Mouse (Mus musculus) stomach, embryonic 14.5 days (tissue): ENCODE data around the gene Itih3. TPM values are rescaled to one million over a fixed set of nuclear protein-coding genes. Genes with fewer than 3 reads are reported as not detected.

ENCODE experiments used
- ATAC-seq: fragments of 200-750 bp; cut with Nextera tagmentation; 2 replicates; pipeline ENCODE4 v1.8.0; 2017; ENCODE audit warnings: low read depth, moderate TSS enrichment; ENCODE audit not compliant: insufficient number of reproducible peaks, insufficient read depth, low FRiP score
- H3K27ac ChIP-seq: fragments of 300-500 bp; sonication (generic); 2 replicates; pipeline ENCODE4 v1.5.1; 2014; ENCODE audit warnings: mild to moderate bottlenecking, low read length, moderate library complexity, mixed read lengths
- H3K27me3 ChIP-seq: fragments of 300-500 bp; sonication (generic); 2 replicates; pipeline ENCODE4 v1.6.1; 2014; ENCODE audit warnings: low read length, control low read depth, mixed read lengths; ENCODE audit not compliant: control insufficient read depth, insufficient read depth
- H3K36me3 ChIP-seq: fragments of 300-500 bp; sonication (generic); 2 replicates; pipeline ENCODE4 v1.6.1; 2014; ENCODE audit warnings: mild to moderate bottlenecking, control low read depth, low read length, moderate library complexity, mixed read lengths; ENCODE audit not compliant: control insufficient read depth, insufficient read depth
- H3K4me1 ChIP-seq: fragments of 300-500 bp; sonication (generic); 2 replicates; pipeline ENCODE4 v1.6.1; 2014; ENCODE audit warnings: low read length, control low read depth, mixed read lengths; ENCODE audit not compliant: control insufficient read depth, insufficient read depth
- H3K4me2 ChIP-seq: fragments of 300-500 bp; sonication (generic); replicated peaks from 2 replicates; pipeline ENCODE4 v1.6.1; 2014; ENCODE audit warnings: low read depth, low read length, control low read depth
- H3K4me3 ChIP-seq: fragments of 300-500 bp; sonication (generic); 2 replicates; pipeline ENCODE4 v1.5.1; 2014; ENCODE audit warnings: low read depth, low read length, control low read depth
- H3K9ac ChIP-seq: fragments of 300-500 bp; sonication (generic); replicated peaks from 2 replicates; pipeline ENCODE4 v1.6.1; 2014; ENCODE audit warnings: low read depth, mild to moderate bottlenecking, control low read depth, low read length, moderate library complexity, mixed read lengths
- H3K9me3 ChIP-seq: fragments of 300-500 bp; sonication (generic); 2 replicates; pipeline ENCODE4 v1.6.1; 2016; ENCODE audit warnings: low read depth, low read length, control low read depth; ENCODE audit not compliant: control insufficient read depth
- WGBS: fragments of 180-500 bp; shearing (Covaris S2); extraction: QIAGEN DNeasy Blood & Tissue Kit; methylation state at CpG from one replicate; pipeline ENCODE4 v1.1.7; 2014; 5-methylcytosine and 5-hydroxymethylcytosine counted together
- polyA plus RNA-seq: library from polyadenylated mRNA; unstranded; fragments of >200 nt; fragmentation: Nextera tagmentation; extraction: Ambion mirVana; gene quantifications from 2 replicates; pipeline ENCODE4 v1.2.1, GENCODE M21; 2014

Gene Itih3
- 0.36 and 0.91 TPM in 2 replicates for polyA plus RNA-seq

DNA sequence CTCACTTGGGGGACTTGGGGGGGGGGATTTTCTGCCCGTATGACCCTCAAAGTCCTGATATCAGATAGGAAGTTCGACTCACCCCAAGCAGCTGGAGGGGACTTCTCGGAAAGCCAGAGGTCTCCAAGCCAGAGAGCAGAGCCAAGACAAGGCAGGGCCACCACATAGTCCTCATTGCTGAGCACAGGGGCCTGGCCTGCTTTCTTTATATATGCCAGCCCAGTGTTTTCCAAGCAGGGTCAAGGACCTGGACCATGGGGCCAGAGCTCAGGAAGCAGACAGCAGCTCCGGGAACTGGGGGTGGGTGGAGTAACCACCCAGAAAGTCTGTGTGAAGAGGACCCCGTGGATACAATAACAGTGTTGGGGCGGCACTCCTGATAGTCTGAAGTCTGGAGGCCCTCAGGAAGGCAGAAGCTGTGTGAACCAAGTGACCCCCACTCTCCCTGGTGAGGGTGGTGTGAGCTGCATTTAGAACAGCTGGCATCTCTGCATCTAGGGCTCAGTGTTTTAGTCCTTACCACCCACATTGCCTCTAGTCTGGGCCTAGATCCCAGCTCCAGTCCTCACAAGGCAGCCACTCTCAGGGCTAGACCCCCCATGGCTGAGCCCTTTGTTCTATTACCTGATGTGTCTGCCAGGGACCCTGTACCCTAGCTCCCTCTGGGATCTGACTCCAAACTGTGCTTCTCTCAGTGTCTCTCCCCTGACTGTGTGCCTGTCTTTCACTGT lies at the start of gene Itih3:
Gene Itih3 (minus strand): TSS at position 386 of the 731 bp plus-strand sequence.
- no peaks in the 10 kb centered on the region for H3K9me3 ChIP-seq
- no peaks in the 10 kb centered on the region for H3K36me3 ChIP-seq
- no peak within 1 kb of the TSS for H3K4me2 ChIP-seq
- ATAC-seq, result no peak
- H3K9ac ChIP-seq, result no peak within 1 kb of the TSS
- H3K27ac ChIP-seq, result no peak within 1 kb of the TSS
- no peaks in the 10 kb centered on the region for H3K4me1 ChIP-seq
- H3K4me3 ChIP-seq, result no peak within 1 kb of the TSS
- H3K27me3 ChIP-seq, result no peaks in the 10 kb centered on the region
- WGBS, result 60% methylated on average over 6 of the region's 6 CpGs

DNA sequence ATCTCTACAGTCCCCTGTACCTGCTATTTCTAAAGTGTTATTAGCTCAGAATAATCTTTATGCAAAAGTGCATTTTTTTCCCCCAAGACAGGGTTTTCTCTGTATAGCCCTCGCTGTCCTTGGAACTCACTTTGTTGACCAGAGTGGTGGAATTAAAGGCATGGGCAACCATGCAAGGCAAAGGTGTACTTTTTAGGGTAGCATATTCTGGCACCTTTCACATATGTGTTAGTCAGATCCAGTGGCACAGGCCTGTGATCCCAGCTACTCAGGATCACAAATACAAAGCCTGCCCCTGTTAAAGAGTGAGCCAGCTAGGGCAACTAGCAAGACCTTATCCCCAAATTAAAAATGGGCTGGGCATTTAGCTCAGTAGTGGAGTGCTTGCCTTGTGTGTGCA lies 36.8 kb upstream of the Itih3 start:
- Histone ChIP-seq H3K4me3 (no peak overlapping the region), H3K36me3 (peaks cover 8% of the 10 kb centered on the region; the same call in 1 of the 2 replicates), H3K9ac (no peak overlapping the region), H3K27me3 (no peaks in the 10 kb centered on the region), H3K4me2 (no peak overlapping the region), H3K27ac (no peak overlapping the region), H3K9me3 (no peaks in the 10 kb centered on the region), H3K4me1 (no peaks in the 10 kb centered on the region)
- 94% methylated on average over 1 of the region's 1 CpGs for WGBS
- no peak for ATAC-seq

DNA sequence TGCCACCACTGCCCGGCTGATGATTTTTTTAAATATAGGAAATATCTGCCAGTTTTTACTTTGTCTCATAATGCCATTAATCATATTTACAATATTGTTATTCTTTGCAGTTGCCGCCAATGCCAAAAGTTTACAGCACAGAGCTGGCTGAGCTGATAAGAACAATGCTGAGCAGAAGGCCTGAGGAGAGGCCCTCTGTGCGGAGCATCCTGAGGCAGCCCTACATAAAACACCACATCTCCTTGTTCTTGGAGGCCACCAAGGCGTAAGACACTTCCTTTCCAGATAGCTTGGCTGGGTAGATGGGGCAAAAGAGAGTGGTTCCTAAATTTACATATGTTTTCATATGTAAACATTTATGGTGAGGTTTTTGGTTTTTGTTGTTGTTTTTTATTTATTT lies 35.5 kb upstream of the Itih3 start:
- Histone ChIP-seq H3K4me1 (no peaks in the 10 kb centered on the region), H3K4me3 (no peak overlapping the region), H3K4me2 (no peak overlapping the region), H3K27me3 (no peaks in the 10 kb centered on the region), H3K9me3 (no peaks in the 10 kb centered on the region), H3K27ac (no peak overlapping the region), H3K36me3 (peaks cover 8% of the 10 kb centered on the region; the same call in 1 of the 2 replicates), H3K9ac (no peak overlapping the region)
- 90% methylated on average over 4 of the region's 4 CpGs for WGBS
- no peak for ATAC-seq

DNA sequence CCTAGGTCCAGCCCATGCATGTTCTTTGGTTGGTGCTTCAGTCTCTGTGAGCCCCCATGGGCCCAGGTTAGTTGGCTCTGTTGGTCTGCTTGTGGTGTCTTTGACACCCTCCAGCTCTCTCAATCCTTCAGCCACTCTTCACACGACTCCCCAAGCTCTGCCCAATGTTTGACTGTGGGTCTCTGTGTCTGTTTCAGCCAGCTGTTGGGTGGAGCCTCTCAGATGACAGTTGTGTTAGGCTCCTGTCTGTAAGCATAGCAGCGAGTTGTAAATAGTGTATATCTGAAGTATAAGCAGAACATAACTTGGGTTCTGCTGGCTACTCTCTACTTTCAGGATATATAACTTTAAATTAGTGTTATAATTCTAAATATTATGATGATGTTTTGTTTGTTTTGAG lies 35.0 kb upstream of the Itih3 start:
- no peak overlapping the region for H3K4me2 ChIP-seq
- no peaks in the 10 kb centered on the region for H3K27me3 ChIP-seq
- no peaks in the 10 kb centered on the region for H3K9me3 ChIP-seq
- H3K9ac ChIP-seq, result no peak overlapping the region
- H3K36me3 ChIP-seq, result peaks cover 8% of the 10 kb centered on the region; the same call in 1 of the 2 replicates
- 74% methylated on average over 2 of the region's 2 CpGs for WGBS
- no peak overlapping the region for H3K4me3 ChIP-seq
- ATAC-seq, result no peak
- no peaks in the 10 kb centered on the region for H3K4me1 ChIP-seq
- H3K27ac ChIP-seq, result no peak overlapping the region

DNA sequence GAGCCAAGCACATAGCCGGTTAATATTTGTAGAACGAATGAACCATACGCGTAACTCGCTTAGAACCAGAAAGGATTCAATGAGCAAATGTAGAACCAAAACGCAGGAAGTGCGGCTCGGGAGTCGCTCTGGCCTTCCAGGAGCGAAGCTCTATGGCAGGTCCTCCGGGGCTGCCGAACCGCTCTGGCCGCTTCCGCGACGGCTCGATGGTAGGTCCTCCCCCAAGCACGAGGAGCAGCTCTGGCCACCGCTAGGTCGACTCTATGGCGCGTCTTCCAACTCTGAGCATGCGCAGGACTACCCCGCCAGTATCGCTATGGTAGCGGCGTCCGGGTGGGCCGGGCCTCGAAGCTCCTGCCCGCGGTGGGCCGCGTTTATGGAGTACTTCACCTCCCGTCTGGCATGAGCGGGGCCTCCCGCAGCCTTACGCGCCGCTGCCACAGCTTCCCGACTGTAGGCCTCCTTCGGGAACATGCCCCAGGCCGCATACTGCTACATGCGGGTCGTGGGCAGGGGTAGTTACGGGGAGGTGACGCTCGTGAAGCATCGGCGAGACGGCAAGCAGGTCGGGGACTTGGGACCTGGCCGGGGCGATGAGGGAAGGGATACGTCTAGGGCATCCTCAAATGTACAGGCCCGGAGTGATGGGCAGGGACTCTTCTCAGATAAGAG lies 27.7 kb upstream of the Itih3 start, which contains the start of gene Nek4:
Gene Nek4 (plus strand): TSS at position 224 of the 672 bp plus-strand sequence.
- H3K27me3 ChIP-seq, result no peaks in the 10 kb centered on the region
- peak within 1 kb of the TSS; percentile 84 for H3K4me3 ChIP-seq
- peaks cover 3% of the 10 kb centered on the region; the same call in 1 of the 2 replicates for H3K4me1 ChIP-seq
- H3K4me2 ChIP-seq, result peak within 1 kb of the TSS; percentile 63
- peak within 1 kb of the TSS; percentile 84 for H3K9ac ChIP-seq
- peak within 1 kb of the TSS; percentile 4; the same call in 1 of the 2 replicates for H3K27ac ChIP-seq
- WGBS, result under 1% methylated on average over 57 of the region's 57 CpGs
- H3K36me3 ChIP-seq, result peaks cover 2% of the 10 kb centered on the region; the same call in 1 of the 2 replicates
- H3K9me3 ChIP-seq, result no peaks in the 10 kb centered on the region
- peak; percentile 99 for ATAC-seq

DNA sequence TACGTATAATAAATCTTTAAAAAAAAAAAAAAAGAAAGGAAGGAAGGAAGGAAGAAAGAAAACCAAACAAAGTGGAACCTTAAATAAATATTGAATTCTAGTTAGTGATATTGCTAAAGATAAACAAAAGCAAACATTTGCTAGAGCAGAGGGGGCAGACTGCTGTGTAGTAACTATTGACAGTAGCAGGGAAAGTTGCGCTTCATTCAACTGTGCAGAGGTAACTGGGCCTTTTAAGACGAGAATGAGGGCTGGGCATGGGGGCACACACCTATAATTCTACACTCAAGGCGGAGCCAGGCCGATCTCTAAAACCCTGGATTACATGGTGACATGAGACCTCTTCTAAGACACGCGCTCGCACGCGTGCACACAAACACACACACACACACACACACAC lies 26.4 kb upstream of the Itih3 start:
- Histone ChIP-seq H3K9me3 (no peaks in the 10 kb centered on the region), H3K4me2 (no peak overlapping the region), H3K4me1 (peaks cover 3% of the 10 kb centered on the region; the same call in 1 of the 2 replicates), H3K4me3 (no peak overlapping the region), H3K36me3 (no peaks in the 10 kb centered on the region), H3K9ac (no peak overlapping the region), H3K27me3 (no peaks in the 10 kb centered on the region), H3K27ac (no peak overlapping the region)
- ATAC-seq, result no peak
- WGBS, result 89% methylated on average over 10 of the region's 10 CpGs

DNA sequence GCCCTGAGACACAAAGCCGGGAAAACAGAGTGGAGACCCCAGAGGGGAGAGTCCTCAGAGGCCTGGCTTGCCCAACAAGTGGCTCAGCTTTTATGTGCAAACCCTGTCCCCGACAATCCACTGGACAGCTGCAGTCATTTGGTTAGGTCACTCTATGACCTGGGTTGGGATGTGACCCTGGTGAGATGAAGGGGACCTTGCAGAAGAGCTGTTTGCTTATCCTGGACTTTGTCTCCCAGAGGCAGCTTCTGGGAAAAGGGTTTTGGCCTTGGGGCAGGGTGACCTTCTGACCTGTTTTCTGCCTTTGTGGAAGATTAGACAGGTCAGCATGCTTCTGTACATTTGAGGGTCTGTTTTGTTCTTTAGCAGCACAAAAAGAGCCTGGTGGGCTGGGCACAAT lies 21.2 kb upstream of the Itih3 start:
- WGBS, result 88% methylated on average over 2 of the region's 2 CpGs
- no peak overlapping the region for H3K4me3 ChIP-seq
- no peak overlapping the region for H3K4me2 ChIP-seq
- no peaks in the 10 kb centered on the region for H3K27me3 ChIP-seq
- H3K27ac ChIP-seq, result no peak overlapping the region
- H3K9ac ChIP-seq, result no peak overlapping the region
- no peaks in the 10 kb centered on the region for H3K9me3 ChIP-seq
- no peak for ATAC-seq
- no peaks in the 10 kb centered on the region for H3K36me3 ChIP-seq
- no peaks in the 10 kb centered on the region for H3K4me1 ChIP-seq

DNA sequence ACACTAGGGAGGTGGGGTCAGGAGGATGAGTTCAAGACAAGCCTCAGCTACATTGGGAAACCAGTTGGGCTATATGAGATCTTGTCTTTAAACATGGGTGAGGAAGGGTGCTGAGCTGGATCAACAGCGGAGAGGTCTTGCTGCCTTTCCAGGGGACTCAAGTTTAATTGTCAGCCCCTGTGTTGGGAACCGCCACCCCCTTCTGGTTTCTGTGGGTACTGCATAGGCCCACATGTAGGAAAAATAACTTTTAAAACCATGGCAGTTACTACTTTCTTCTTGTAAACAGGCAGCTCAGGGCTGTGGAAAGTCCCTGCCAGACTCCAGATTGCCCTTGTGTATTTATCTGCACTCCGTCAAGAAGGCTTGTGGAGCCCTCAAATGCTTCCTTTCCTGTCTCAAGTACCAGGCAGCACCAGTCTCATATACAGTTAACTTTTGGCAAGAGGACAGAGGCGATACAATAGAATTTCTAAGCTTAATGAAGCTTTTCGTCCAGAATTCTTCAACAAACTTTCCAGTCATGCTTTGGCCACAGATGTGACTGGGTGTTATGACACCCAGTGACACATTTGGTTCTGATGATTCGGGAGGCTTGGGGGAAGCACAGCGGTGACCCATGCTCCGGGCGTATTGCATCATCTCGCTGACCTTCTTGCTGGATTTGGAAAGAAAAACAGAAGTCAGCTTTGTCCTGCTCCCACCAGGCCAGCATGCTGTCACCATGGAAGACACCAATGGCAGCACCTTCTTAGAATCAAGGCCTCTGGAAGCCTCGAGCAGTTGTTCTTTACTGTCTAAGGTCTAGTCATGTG lies 20.5 kb upstream of the Itih3 start:
- H3K36me3 ChIP-seq, result no peaks in the 10 kb centered on the region
- H3K27ac ChIP-seq, result no peak overlapping the region
- H3K4me1 ChIP-seq, result no peaks in the 10 kb centered on the region
- H3K4me3 ChIP-seq, result no peak overlapping the region
- H3K4me2 ChIP-seq, result no peak overlapping the region
- no peaks in the 10 kb centered on the region for H3K27me3 ChIP-seq
- no peak overlapping the region for H3K9ac ChIP-seq
- WGBS, result 61% methylated on average over 11 of the region's 11 CpGs
- no peaks in the 10 kb centered on the region for H3K9me3 ChIP-seq
- peak; percentile 42; the same call in 1 of the 2 replicates for ATAC-seq
